Mouse (Mus musculus) neural tube, embryonic 12.5 days (tissue): ENCODE measurements around the gene Fam214a. TPM values are rescaled to one million over a fixed set of nuclear protein-coding genes. Genes with fewer than 3 reads are reported as not detected.
A peak's percentile ranks its signal among the peaks of the same experiment; 100 is the strongest.

Experiments
- ATAC-seq: fragments of 200-750 bp; cut with Nextera tagmentation; 2 replicates; pipeline ENCODE4 v1.8.0; 2017; ENCODE audit warnings: low read depth, mild to moderate bottlenecking, moderate TSS enrichment, moderate library complexity; ENCODE audit not compliant: low FRiP score
- H3K27ac ChIP-seq: fragments of 300-500 bp; sonication (generic); 2 replicates; pipeline ENCODE4 v1.5.1; 2016
- H3K27me3 ChIP-seq: fragments of 300-500 bp; sonication (generic); replicated peaks from 2 replicates; pipeline ENCODE4 v1.6.1; 2016; ENCODE audit warnings: mild to moderate bottlenecking
- H3K36me3 ChIP-seq: fragments of 300-500 bp; sonication (generic); 2 replicates; pipeline ENCODE4 v1.6.1; 2016; ENCODE audit warnings: mild to moderate bottlenecking
- H3K4me1 ChIP-seq: fragments of 300-500 bp; sonication (generic); 2 replicates; pipeline ENCODE4 v1.6.1; 2016
- H3K4me2 ChIP-seq: fragments of 300-500 bp; sonication (generic); replicated peaks from 2 replicates; pipeline ENCODE4 v1.6.1; 2016; ENCODE audit warnings: mild to moderate bottlenecking
- H3K4me3 ChIP-seq: fragments of 300-500 bp; sonication (generic); 2 replicates; pipeline ENCODE4 v1.5.1; 2016
- H3K9ac ChIP-seq: fragments of 300-500 bp; sonication (generic); 2 replicates; pipeline ENCODE4 v1.6.1; 2016; ENCODE audit warnings: mild to moderate bottlenecking
- H3K9me3 ChIP-seq: fragments of 300-500 bp; sonication (generic); 2 replicates; pipeline ENCODE4 v1.6.1; 2016; ENCODE audit warnings: mild to moderate bottlenecking
- WGBS: fragments of 180-500 bp; shearing (Covaris S2); methylation state at CpG from one replicate; pipeline ENCODE4 v1.1.7; 2016; 5-methylcytosine and 5-hydroxymethylcytosine counted together
- polyA plus RNA-seq: library from polyadenylated mRNA; unstranded; fragments of >200 nt; fragmentation: Nextera tagmentation; extraction: Ambion mirVana; gene quantifications from 2 replicates; pipeline ENCODE4 v1.2.1, GENCODE M21; 2016

Fam214a gene
- polyA plus RNA-seq, 1 experiment from 2014 or later, result 29.1 TPM

- no peaks in the 10 kb centered on the region for H3K27me3 ChIP-seq
- WGBS, result 89% methylated on average over 6 of the region's 6 CpGs
Observed at GRCm38 (mm10) chr9:74923291-74923977, 29.2 kb upstream of the Fam214a start.

GRCm38 (mm10) chr9:74925220-74925769 lies 27.4 kb upstream of the Fam214a start:
- H3K4me3 ChIP-seq, result no peak overlapping the region
- no peak overlapping the region for H3K4me2 ChIP-seq
- no peaks in the 10 kb centered on the region for H3K27me3 ChIP-seq
- H3K36me3 ChIP-seq, result no peaks in the 10 kb centered on the region
- H3K9me3 ChIP-seq, result no peaks in the 10 kb centered on the region
- H3K4me1 ChIP-seq, result peaks cover 3% of the 10 kb centered on the region; the same call in 1 of the 2 replicates
- WGBS, result 29% methylated on average over 10 of the region's 10 CpGs
- H3K9ac ChIP-seq, result no peak overlapping the region
- ATAC-seq, result peak; percentile 59
- no peak overlapping the region for H3K27ac ChIP-seq

More at GRCm38 (mm10) chr9:74923291-74923977, 29.2 kb upstream of the Fam214a start:
- no peak for ATAC-seq
- H3K9ac ChIP-seq, result no peak overlapping the region
- no peaks in the 10 kb centered on the region for H3K9me3 ChIP-seq
- no peak overlapping the region for H3K4me3 ChIP-seq
- peaks cover 3% of the 10 kb centered on the region; the same call in 1 of the 2 replicates for H3K4me1 ChIP-seq
- no peaks in the 10 kb centered on the region for H3K36me3 ChIP-seq
- H3K27ac ChIP-seq, result no peak overlapping the region
- no peak overlapping the region for H3K4me2 ChIP-seq

GRCm38 (mm10) chr9:74929981-74930423 lies 22.7 kb upstream of the Fam214a start:
- ATAC-seq, result no peak
- H3K27ac ChIP-seq, result no peak overlapping the region
- H3K4me2 ChIP-seq, result no peak overlapping the region
- H3K4me1 ChIP-seq, result peaks cover 3% of the 10 kb centered on the region; the same call in 1 of the 2 replicates
- H3K9me3 ChIP-seq, result no peaks in the 10 kb centered on the region
- 90% methylated on average over 4 of the region's 4 CpGs for WGBS
- H3K9ac ChIP-seq, result no peak overlapping the region
- no peak overlapping the region for H3K4me3 ChIP-seq
- no peaks in the 10 kb centered on the region for H3K36me3 ChIP-seq
- no peaks in the 10 kb centered on the region for H3K27me3 ChIP-seq

- 88% methylated on average over 5 of the region's 5 CpGs for WGBS
- no peak overlapping the region for H3K27ac ChIP-seq
- H3K4me2 ChIP-seq, result no peak overlapping the region
- no peak overlapping the region for H3K9ac ChIP-seq
- H3K9me3 ChIP-seq, result no peaks in the 10 kb centered on the region
- H3K4me3 ChIP-seq, result no peak overlapping the region
- H3K36me3 ChIP-seq, result no peaks in the 10 kb centered on the region
- no peaks in the 10 kb centered on the region for H3K27me3 ChIP-seq
- no peaks in the 10 kb centered on the region; the same call in 1 of the 2 replicates for H3K4me1 ChIP-seq
- no peak for ATAC-seq
Observed at GRCm38 (mm10) chr9:74930653-74931052, 22.0 kb upstream of the Fam214a start.

- WGBS, result 87% methylated on average over 3 of the region's 3 CpGs
- Histone ChIP-seq H3K9me3 (no peaks in the 10 kb centered on the region), H3K4me1 (no peaks in the 10 kb centered on the region), H3K27ac (no peak overlapping the region), H3K27me3 (no peaks in the 10 kb centered on the region), H3K4me3 (no peak overlapping the region), H3K36me3 (no peaks in the 10 kb centered on the region), H3K4me2 (no peak overlapping the region), H3K9ac (no peak overlapping the region)
- ATAC-seq, result no peak
Observed at GRCm38 (mm10) chr9:74935289-74935688, 17.4 kb upstream of the Fam214a start.

- WGBS, result 92% methylated on average over 3 of the region's 3 CpGs
Observed at GRCm38 (mm10) chr9:74937761-74938160, 14.9 kb upstream of the Fam214a start.

GRCm38 (mm10) chr9:74938670-74939534 lies 13.8 kb upstream of the Fam214a start:
- no peaks in the 10 kb centered on the region for H3K9me3 ChIP-seq

More at GRCm38 (mm10) chr9:74937761-74938160, 14.9 kb upstream of the Fam214a start:
- Histone ChIP-seq H3K9me3 (no peaks in the 10 kb centered on the region), H3K4me3 (no peak overlapping the region), H3K4me2 (no peak overlapping the region), H3K4me1 (no peaks in the 10 kb centered on the region), H3K27me3 (no peaks in the 10 kb centered on the region), H3K27ac (no peak overlapping the region), H3K9ac (no peak overlapping the region), H3K36me3 (no peaks in the 10 kb centered on the region)
- no peak for ATAC-seq

GRCm38 (mm10) chr9:74946713-74947402 lies 5.8 kb upstream of the Fam214a start:
- no peaks in the 10 kb centered on the region for H3K4me1 ChIP-seq
- ATAC-seq, result no peak
- no peak overlapping the region for H3K4me3 ChIP-seq
- H3K36me3 ChIP-seq, result no peaks in the 10 kb centered on the region
- H3K4me2 ChIP-seq, result no peak overlapping the region
- 91% methylated on average over 8 of the region's 8 CpGs for WGBS
- H3K27ac ChIP-seq, result no peak overlapping the region
- H3K9me3 ChIP-seq, result no peaks in the 10 kb centered on the region
- no peak overlapping the region for H3K9ac ChIP-seq
- no peaks in the 10 kb centered on the region for H3K27me3 ChIP-seq

More at GRCm38 (mm10) chr9:74938670-74939534, 13.8 kb upstream of the Fam214a start:
- no peaks in the 10 kb centered on the region for H3K27me3 ChIP-seq
- no peaks in the 10 kb centered on the region for H3K4me1 ChIP-seq
- H3K4me3 ChIP-seq, result no peak overlapping the region
- H3K27ac ChIP-seq, result no peak overlapping the region
- H3K36me3 ChIP-seq, result no peaks in the 10 kb centered on the region
- ATAC-seq, result no peak
- no peak overlapping the region for H3K4me2 ChIP-seq
- WGBS, result 86% methylated on average over 12 of the region's 12 CpGs
- no peak overlapping the region for H3K9ac ChIP-seq

GRCm38 (mm10) chr9:74951491-74951890 lies 1.2 kb upstream of the Fam214a start:
- no peak overlapping the region for H3K4me3 ChIP-seq
- no peaks in the 10 kb centered on the region for H3K27me3 ChIP-seq
- peaks cover 3% of the 10 kb centered on the region; the same call in 1 of the 2 replicates for H3K36me3 ChIP-seq
- H3K4me1 ChIP-seq, result peaks cover 8% of the 10 kb centered on the region
- H3K9ac ChIP-seq, result no peak overlapping the region
- no peak overlapping the region for H3K4me2 ChIP-seq
- H3K27ac ChIP-seq, result no peak overlapping the region
- no peak for ATAC-seq
- H3K9me3 ChIP-seq, result no peaks in the 10 kb centered on the region
- 33% methylated on average over 3 of the region's 3 CpGs for WGBS

- 61% methylated on average over 5 of the region's 5 CpGs for WGBS
- Histone ChIP-seq H3K27ac (no peak overlapping the region), H3K9ac (no peak overlapping the region), H3K4me3 (peak overlapping the region; percentile 91; the same call in 1 of the 2 replicates), H3K4me2 (peak overlapping the region; percentile 93), H3K9me3 (no peaks in the 10 kb centered on the region), H3K36me3 (peaks cover 3% of the 10 kb centered on the region; the same call in 1 of the 2 replicates), H3K27me3 (no peaks in the 10 kb centered on the region), H3K4me1 (peaks cover 8% of the 10 kb centered on the region)
- peak; percentile 5; the same call in 1 of the 2 replicates for ATAC-seq
Observed at GRCm38 (mm10) chr9:74952106-74952505, 578 bp upstream of the Fam214a start.

- WGBS, result 6% methylated on average over 31 of the region's 31 CpGs
Observed at GRCm38 (mm10) chr9:74953265-74953958, 728 bp downstream of the Fam214a start.

More at GRCm38 (mm10) chr9:74953265-74953958, 728 bp downstream of the Fam214a start:
- peak overlapping the region; percentile 91 for H3K27ac ChIP-seq
- peaks cover 8% of the 10 kb centered on the region for H3K4me1 ChIP-seq
- peak; percentile 82 for ATAC-seq
- peaks cover 3% of the 10 kb centered on the region; the same call in 1 of the 2 replicates for H3K36me3 ChIP-seq
- no peaks in the 10 kb centered on the region for H3K27me3 ChIP-seq
- peak overlapping the region; percentile 93 for H3K4me2 ChIP-seq
- H3K9me3 ChIP-seq, result no peaks in the 10 kb centered on the region
- H3K4me3 ChIP-seq, result peak overlapping the region; percentile 91
- peak overlapping the region; percentile 79 for H3K9ac ChIP-seq
